Mouse (Mus musculus): ENCODE measurements around the gene Tinagl1.
A peak's percentile ranks its signal among the peaks of the same experiment; 100 is the strongest.

DNA sequence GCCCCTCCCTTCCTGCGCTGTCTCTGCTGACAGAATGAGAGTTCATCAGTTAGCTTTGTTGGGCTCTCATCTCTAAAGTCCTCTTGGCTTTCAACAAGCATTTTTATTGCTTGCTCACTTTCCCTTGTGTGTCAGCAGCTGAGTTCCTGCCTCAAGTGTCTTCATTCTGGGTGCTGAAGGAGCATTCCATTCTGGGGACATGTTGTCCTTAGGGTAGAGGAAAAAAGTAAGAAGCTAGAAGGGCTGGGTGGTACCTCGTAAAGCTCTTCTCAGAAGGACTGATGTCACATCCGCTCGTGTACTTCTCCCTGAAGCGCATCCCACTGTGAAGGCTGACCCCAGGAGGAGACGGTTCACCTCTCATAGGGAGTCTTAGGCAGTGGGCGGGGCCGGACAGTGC, 53.4 kb downstream of the Tinagl1 start:
- TF ChIP-seq CTCF (IDR thresholded peaks at IDR 0.05) = no peak
- TF ChIP-seq EP300 (IDR thresholded peaks at IDR 0.05) = peak; percentile 100
